Mouse (Mus musculus) kidney, adult 2 months (tissue): ENCODE data around the gene Cmtm5.

Experiments used
- CTCF ChIP-seq: fragments of 200-500 bp; conservative IDR thresholded peaks from 2 replicates; pipeline ENCODE4 v1.5.1; 2011; ENCODE audit warnings: low read depth, mild to moderate bottlenecking, control low read depth, low read length, moderate library complexity, mixed read lengths; ENCODE audit not compliant: insufficient read depth, insufficient read length
- POLR2A ChIP-seq: fragments of 200-500 bp; IDR thresholded peaks from one replicate; pipeline ENCODE4 v1.6.1; 2011; ENCODE audit warnings: low read depth, low read length, control low read depth

GRCm38 (mm10) chr14:54953664-54954206 lies 17.7 kb downstream of the Cmtm5 start:
- no peak for TF ChIP-seq POLR2A
- TF ChIP-seq CTCF: no peak
